Mouse (Mus musculus) liver, embryonic 14.5 days (tissue): ENCODE measurements around the gene Rhox2g. TPM values are rescaled to one million over a fixed set of nuclear protein-coding genes. Genes with fewer than 3 reads are reported as not detected.

Experiments
- polyA plus RNA-seq, 2 experiments: library from polyadenylated mRNA; depleted of rRNA in 1 of 2; stranded (reverse) in 1 of 2; unstranded in 1 of 2; fragments of >200 nt; fragmentation: Nextera tagmentation in 1 of 2; extraction: Ambion mirVana in 1 of 2; gene quantifications; 2 replicates each; pipeline versions ENCODE4 v1.2.1 to v1.2.3; 2012 to 2014

Gene Rhox2g
- polyA plus RNA-seq, 2 experiments, result not detected

Other genes with a start within 250 kb of the Rhox2g start
- gene Rhox2b, start 231.4 kb downstream of the Rhox2g start, polyA plus RNA-seq (2012; rRNA removed), result not detected in 2 replicates
- gene Rhox2b, start 231.4 kb downstream of the Rhox2g start, polyA plus RNA-seq (2014; fragmentation: Nextera tagmentation; extraction: Ambion mirVana), result not detected in 2 replicates
- gene Rhox4b, start 211.0 kb downstream of the Rhox2g start, polyA plus RNA-seq (2012; rRNA removed), result not detected in 2 replicates
- not detected in 2 replicates for gene Rhox4b, start 211.0 kb downstream of the Rhox2g start, polyA plus RNA-seq (2014; fragmentation: Nextera tagmentation; extraction: Ambion mirVana)
- not detected in 2 replicates for gene Rhox2c, start 189.8 kb downstream of the Rhox2g start, polyA plus RNA-seq (2012; rRNA removed)
- not detected in 2 replicates for gene Rhox2c, start 189.8 kb downstream of the Rhox2g start, polyA plus RNA-seq (2014; fragmentation: Nextera tagmentation; extraction: Ambion mirVana)
- not detected in 2 replicates for gene Rhox3c, start 184.9 kb downstream of the Rhox2g start, polyA plus RNA-seq (2012; rRNA removed)
- not detected in 2 replicates for gene Rhox3c, start 184.9 kb downstream of the Rhox2g start, polyA plus RNA-seq (2014; fragmentation: Nextera tagmentation; extraction: Ambion mirVana)
- gene Rhox4c, start 163.1 kb downstream of the Rhox2g start, polyA plus RNA-seq (2012; rRNA removed), result not detected in 2 replicates
- not detected in 2 replicates for gene Rhox4c, start 163.1 kb downstream of the Rhox2g start, polyA plus RNA-seq (2014; fragmentation: Nextera tagmentation; extraction: Ambion mirVana)
- gene Rhox2d, start 150.0 kb downstream of the Rhox2g start, polyA plus RNA-seq (2012; rRNA removed), result not detected in 2 replicates
- not detected in 2 replicates for gene Rhox2d, start 150.0 kb downstream of the Rhox2g start, polyA plus RNA-seq (2014; fragmentation: Nextera tagmentation; extraction: Ambion mirVana)
- gene Rhox4d, start 129.1 kb downstream of the Rhox2g start, polyA plus RNA-seq (2012; rRNA removed), result not detected in 2 replicates
- not detected in 2 replicates for gene Rhox4d, start 129.1 kb downstream of the Rhox2g start, polyA plus RNA-seq (2014; fragmentation: Nextera tagmentation; extraction: Ambion mirVana)
- not detected in 2 replicates for gene Rhox2e, start 113.0 kb downstream of the Rhox2g start, polyA plus RNA-seq (2012; rRNA removed)
- not detected in 2 replicates for gene Rhox2e, start 113.0 kb downstream of the Rhox2g start, polyA plus RNA-seq (2014; fragmentation: Nextera tagmentation; extraction: Ambion mirVana)
- gene Rhox3e, start 101.5 kb downstream of the Rhox2g start, polyA plus RNA-seq (2012; rRNA removed), result not detected in 2 replicates
- not detected in 2 replicates for gene Rhox3e, start 101.5 kb downstream of the Rhox2g start, polyA plus RNA-seq (2014; fragmentation: Nextera tagmentation; extraction: Ambion mirVana)
- gene Rhox4e, start 86.1 kb downstream of the Rhox2g start, polyA plus RNA-seq (2012; rRNA removed), result not detected in 2 replicates
- gene Rhox4e, start 86.1 kb downstream of the Rhox2g start, polyA plus RNA-seq (2014; fragmentation: Nextera tagmentation; extraction: Ambion mirVana), result not detected in 2 replicates
- gene Rhox2f, start 72.1 kb downstream of the Rhox2g start, polyA plus RNA-seq (2012; rRNA removed), result not detected in 2 replicates
- gene Rhox2f, start 72.1 kb downstream of the Rhox2g start, polyA plus RNA-seq (2014; fragmentation: Nextera tagmentation; extraction: Ambion mirVana), result not detected in 2 replicates
- not detected in 2 replicates for gene Rhox3f, start 62.5 kb downstream of the Rhox2g start, polyA plus RNA-seq (2012; rRNA removed)
- not detected in 2 replicates for gene Rhox3f, start 62.5 kb downstream of the Rhox2g start, polyA plus RNA-seq (2014; fragmentation: Nextera tagmentation; extraction: Ambion mirVana)
- gene Rhox4f, start 35.8 kb downstream of the Rhox2g start, polyA plus RNA-seq (2012; rRNA removed), result not detected in 2 replicates
- gene Rhox4f, start 35.8 kb downstream of the Rhox2g start, polyA plus RNA-seq (2014; fragmentation: Nextera tagmentation; extraction: Ambion mirVana), result not detected in 2 replicates
- gene Rhox3g, start 14.9 kb downstream of the Rhox2g start, polyA plus RNA-seq (2012; rRNA removed), result not detected in 2 replicates
- gene Rhox3g, start 14.9 kb downstream of the Rhox2g start, polyA plus RNA-seq (2014; fragmentation: Nextera tagmentation; extraction: Ambion mirVana), result not detected in 2 replicates
- gene Rhox4g, start 7.9 kb upstream of the Rhox2g start, polyA plus RNA-seq (2012; rRNA removed), result not detected in 2 replicates
- gene Rhox4g, start 7.9 kb upstream of the Rhox2g start, polyA plus RNA-seq (2014; fragmentation: Nextera tagmentation; extraction: Ambion mirVana), result not detected in 2 replicates
- not detected in 2 replicates for gene Rhox3h, start 25.3 kb upstream of the Rhox2g start, polyA plus RNA-seq (2012; rRNA removed)
- not detected in 2 replicates for gene Rhox3h, start 25.3 kb upstream of the Rhox2g start, polyA plus RNA-seq (2014; fragmentation: Nextera tagmentation; extraction: Ambion mirVana)
- not detected in 2 replicates for gene Rhox2h, start 29.8 kb upstream of the Rhox2g start, polyA plus RNA-seq (2012; rRNA removed)
- gene Rhox2h, start 29.8 kb upstream of the Rhox2g start, polyA plus RNA-seq (2014; fragmentation: Nextera tagmentation; extraction: Ambion mirVana), result not detected in 2 replicates
- 0.47 and 1.2 TPM in 2 replicates for gene Rhox5, start 161.4 kb upstream of the Rhox2g start, polyA plus RNA-seq (2012; rRNA removed)
- gene Rhox5, start 161.4 kb upstream of the Rhox2g start, polyA plus RNA-seq (2014; fragmentation: Nextera tagmentation; extraction: Ambion mirVana), result 1.3 TPM in 2 replicates
- gene Rhox6, start 183.4 kb upstream of the Rhox2g start, polyA plus RNA-seq (2012; rRNA removed), result not detected in 2 replicates
- not detected in 2 replicates for gene Rhox6, start 183.4 kb upstream of the Rhox2g start, polyA plus RNA-seq (2014; fragmentation: Nextera tagmentation; extraction: Ambion mirVana)
- not detected in 2 replicates for gene Rhox7a, start 188.2 kb upstream of the Rhox2g start, polyA plus RNA-seq (2012; rRNA removed)
- gene Rhox7a, start 188.2 kb upstream of the Rhox2g start, polyA plus RNA-seq (2014; fragmentation: Nextera tagmentation; extraction: Ambion mirVana), result not detected in 2 replicates
- gene Rhox8, start 235.5 kb upstream of the Rhox2g start, polyA plus RNA-seq (2012; rRNA removed), result not detected in 2 replicates
- gene Rhox8, start 235.5 kb upstream of the Rhox2g start, polyA plus RNA-seq (2014; fragmentation: Nextera tagmentation; extraction: Ambion mirVana), result not detected in 2 replicates